In the genomic region with DNA sequence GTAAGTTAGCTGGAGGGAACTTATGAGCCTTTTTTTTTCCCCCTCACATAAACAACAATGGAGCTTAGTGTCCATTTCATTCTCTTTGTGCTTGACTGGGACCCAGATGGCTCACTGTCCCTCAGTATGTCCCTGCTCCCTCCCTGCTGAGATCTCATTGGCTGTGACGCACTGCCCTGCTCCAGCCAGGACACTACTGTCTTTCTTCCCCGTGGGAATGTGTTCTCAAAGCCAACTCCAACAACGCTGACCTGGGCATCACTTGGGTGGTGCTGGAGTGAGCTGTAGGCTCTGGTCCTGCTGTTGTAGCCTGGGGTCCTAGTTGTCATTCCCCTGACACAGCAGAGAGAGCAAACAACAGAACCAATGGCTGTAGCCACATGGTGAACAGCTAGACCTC, we compare ENCODE assay signal across 29 mouse cellular contexts.
DNase-seq lines count a peak whose midpoint lies in the region; TF ChIP-seq lines count a peak whose summit lies in the region.
"Had no signal": no experiment of that assay in that cellular context is flagged by ENCODE, and none has a peak within 500 bp of the region (broad histone marks: within the 10 kb centered on the region; RNA-seq: fewer than 3 reads in every experiment).

No protein-coding gene starts in this region.

- TF ChIP-seq CTCF in layer of hippocampus, adult 2 months (conservative IDR thresholded peaks at IDR 0.05): no peak

- no peak overlapping the region for H3K27ac ChIP-seq in layer of hippocampus, adult 2 months
- H3K27ac ChIP-seq: embryonic facial prominence, embryonic 15.5 days; forebrain, embryonic 12.5 days; hindbrain, postnatal 0 days; intestine, embryonic 15.5 days; liver, embryonic 14.5 days; macrophage; midbrain, embryonic 15.5 days had no signal

- no peak overlapping the region for H3K4me3 ChIP-seq in layer of hippocampus, adult 2 months
- H3K4me3 ChIP-seq: embryonic facial prominence, embryonic 10.5 days; embryonic facial prominence, embryonic 15.5 days; forebrain, embryonic 12.5 days; intestine, embryonic 15.5 days; midbrain, embryonic 15.5 days had no signal

- peak; percentile 6 to 15 for DNase-seq in cerebellum, postnatal 25 days
- no peak for DNase-seq in cerebellum, postnatal 4 days (ENCODE audit: low spot score in 2 of 2)
- peak; percentile 7 to 9 for DNase-seq in layer of hippocampus, postnatal 36 days
- no peak for DNase-seq in layer of hippocampus, adult 2 months (ENCODE audit: low spot score in 2 of 2)
- peak; percentile 7 for DNase-seq in right cerebral cortex, postnatal 25 days
- no peak for DNase-seq in right cerebral cortex, adult 2 months (ENCODE audit: low spot score in 2 of 2)
- no peak for DNase-seq in urinary bladder, postnatal 25 days (ENCODE audit: low spot score)
- DNase-seq: adrenal gland, adult 8-10 months; B cell, adult 2 months; cerebellum, adult 11-12 months; forebrain, postnatal 0 days; gastrocnemius, postnatal 14 days; heart, postnatal 14 days; kidney, adult 2 months; kidney, postnatal 36 days; liver; lung, adult 2 months; lung, postnatal 10 days; spleen, adult 18-20 months; thymus, adult 18-20 months; thymus, postnatal 25 days had no signal

Comparison
In these comparisons a context has a peak if more than half of its experiments do, and no peak if none do; other contexts are left out.
1. DNase-seq: peak in cerebellum, postnatal 25 days (2 of 2), layer of hippocampus, postnatal 36 days (2 of 2) and right cerebral cortex, postnatal 25 days (single experiment); none in cerebellum, postnatal 4 days (0 of 2), layer of hippocampus, adult 2 months (0 of 2), right cerebral cortex, adult 2 months (0 of 2) and urinary bladder, postnatal 25 days (single experiment).